ENCODE assay signal across 10 mouse cellular contexts in genomic region chr6:122719942-122720341, GRCm38 (mm10). TPM values are rescaled to one million over a fixed set of nuclear protein-coding genes. Genes with fewer than 3 reads are reported as not detected.
DNase-seq lines count a peak whose midpoint lies in the region; ATAC-seq and TF ChIP-seq lines count a peak whose summit lies in the region.
"Had no signal": no experiment of that assay in that cellular context is flagged by ENCODE, and none has a peak within 500 bp of the region (broad histone marks: within the 10 kb centered on the region; RNA-seq: fewer than 3 reads in every experiment).

No protein-coding gene starts in this region.

- H3K27me3 ChIP-seq in intestine, embryonic 14.5 days (replicated peaks; ENCODE audit: control insufficient read depth, insufficient read depth, low read length): no peaks in the 10 kb centered on the region
- no peaks in the 10 kb centered on the region for H3K27me3 ChIP-seq in intestine, embryonic 15.5 days (replicated peaks)
- no peaks in the 10 kb centered on the region for H3K27me3 ChIP-seq in stomach, postnatal 0 days (ENCODE audit: control insufficient read depth, insufficient read depth, low read length)
- H3K27me3 ChIP-seq: embryonic facial prominence, embryonic 12.5 days had no signal

- no peak overlapping the region for H3K4me2 ChIP-seq in intestine, embryonic 14.5 days (ENCODE audit: low read length)
- H3K4me2 ChIP-seq in intestine, embryonic 15.5 days (replicated peaks): no peak overlapping the region
- H3K4me2 ChIP-seq in stomach, postnatal 0 days (replicated peaks; ENCODE audit: low read depth): no peak overlapping the region
- H3K4me2 ChIP-seq: embryonic facial prominence, embryonic 12.5 days had no signal

- TF ChIP-seq CTCF in stomach, postnatal 0 days (IDR thresholded peaks at IDR 0.05; ENCODE audit: low read depth): peak; percentile 84

- no peaks in the 10 kb centered on the region for H3K36me3 ChIP-seq in intestine, embryonic 14.5 days (ENCODE audit: control insufficient read depth, insufficient read depth, low read length)
- no peaks in the 10 kb centered on the region for H3K36me3 ChIP-seq in intestine, embryonic 15.5 days
- H3K36me3 ChIP-seq in stomach, postnatal 0 days (ENCODE audit: control insufficient read depth, insufficient read depth, low read length): no peaks in the 10 kb centered on the region
- H3K36me3 ChIP-seq: embryonic facial prominence, embryonic 12.5 days had no signal

- DNase-seq in intestine, embryonic 14.5 days (ENCODE audit: low spot score): peak; percentile 77
- DNase-seq in Muller cell, postnatal 12 days (ENCODE audit: inconsistent ontology term): peak; percentile 75
- DNase-seq in cerebellum, adult 9-11 months: peak; percentile 43
- DNase-seq in frontal cortex, postnatal 25 days (ENCODE audit: low spot score in 2 of 2): peak; percentile 65 to 67
- DNase-seq in large intestine, adult 2 months (ENCODE audit: low read depth, low spot score): peak; percentile 21
- DNase-seq in lung, postnatal 36 days: peak; percentile 81
- peak; percentile 60 for DNase-seq in stomach, postnatal 0 days (ENCODE audit: low spot score)

- TF ChIP-seq EP300 in stomach, postnatal 0 days (optimal IDR thresholded peaks at IDR 0.05): no peak

- no peak overlapping the region for H3K4me3 ChIP-seq in intestine, embryonic 14.5 days (ENCODE audit: low read depth, low read length)
- H3K4me3 ChIP-seq in intestine, embryonic 15.5 days (replicated peaks): no peak overlapping the region
- no peak overlapping the region for H3K4me3 ChIP-seq in stomach, postnatal 0 days (ENCODE audit: low read depth, low read length)
- H3K4me3 ChIP-seq: embryonic facial prominence, embryonic 12.5 days had no signal

- H3K27ac ChIP-seq in intestine, embryonic 14.5 days (ENCODE audit: low read depth): no peak overlapping the region
- H3K27ac ChIP-seq in intestine, embryonic 15.5 days: no peak overlapping the region
- no peak overlapping the region for H3K27ac ChIP-seq in stomach, postnatal 0 days (replicated peaks)
- H3K27ac ChIP-seq: embryonic facial prominence, embryonic 12.5 days had no signal

- no peak for ATAC-seq in intestine, embryonic 14.5 days (replicated peaks; ENCODE audit: low FRiP score, low TSS enrichment, low read depth)
- ATAC-seq in intestine, embryonic 15.5 days: no peak
- no peak for ATAC-seq in stomach, postnatal 0 days (ENCODE audit: low FRiP score, low TSS enrichment)

- H3K4me1 ChIP-seq in intestine, embryonic 14.5 days (replicated peaks; ENCODE audit: control insufficient read depth, insufficient read depth, low read length): 0 out of 2 replicates have a peak, but pooled peaks cover 3% of the 10 kb centered on the region
- no peaks in the 10 kb centered on the region for H3K4me1 ChIP-seq in intestine, embryonic 15.5 days (replicated peaks)
- H3K4me1 ChIP-seq in stomach, postnatal 0 days (replicated peaks; ENCODE audit: control insufficient read depth, insufficient read depth): no peaks in the 10 kb centered on the region

- H3K9ac ChIP-seq in intestine, embryonic 14.5 days (ENCODE audit: low read length): no peak overlapping the region
- H3K9ac ChIP-seq in intestine, embryonic 15.5 days: no peak overlapping the region
- no peak overlapping the region for H3K9ac ChIP-seq in stomach, postnatal 0 days (ENCODE audit: low read length)
- H3K9ac ChIP-seq: embryonic facial prominence, embryonic 12.5 days had no signal

- WGBS in intestine, embryonic 14.5 days: 36% methylated on average over 2 of the region's 2 CpGs
- WGBS in intestine, embryonic 15.5 days: 34% methylated on average over 2 of the region's 2 CpGs
- WGBS in large intestine, adult 2 months: 24% methylated on average over 2 of the region's 2 CpGs
- WGBS in stomach, postnatal 0 days: 25% methylated on average over 2 of the region's 2 CpGs

- no peaks in the 10 kb centered on the region for H3K9me3 ChIP-seq in intestine, embryonic 14.5 days (ENCODE audit: control insufficient read depth, low read length)
- H3K9me3 ChIP-seq in intestine, embryonic 15.5 days: no peaks in the 10 kb centered on the region
- H3K9me3 ChIP-seq in stomach, postnatal 0 days (ENCODE audit: control insufficient read depth, low read length): no peaks in the 10 kb centered on the region
- H3K9me3 ChIP-seq: embryonic facial prominence, embryonic 12.5 days had no signal

RNA-seq across cellular contexts. Expression of gene Nanog, which starts 12.7 kb away (rescaled TPM):
- 0.15 and 0.17 TPM in 2 replicates for polyA plus RNA-seq in intestine, embryonic 14.5 days (2014; fragmentation: Nextera tagmentation; extraction: Ambion mirVana)
- 0.20 and 0.21 TPM in 2 replicates for polyA plus RNA-seq in intestine, embryonic 15.5 days (2015; fragmentation: Nextera tagmentation; extraction: Ambion mirVana)
- polyA plus RNA-seq in large intestine, adult 2 months (2012; rRNA removed): 0.10 TPM in 1 of 2 replicates, not detected in the other
- polyA plus RNA-seq in stomach, postnatal 0 days (2015; fragmentation: Nextera tagmentation; extraction: Ambion mirVana): 0.06 and 0.07 TPM in 2 replicates
- polyA plus RNA-seq: liver, embryonic 16.5 days had no signal

Comparison
In these comparisons a context has a peak if more than half of its experiments do, and no peak if none do; other contexts are left out.
1. DNase-seq: peak in every context shown above with its lines; median percentile 81 in lung, postnatal 36 days; 77 in intestine, embryonic 14.5 days; 75 in Muller cell, postnatal 12 days; 66 in frontal cortex, postnatal 25 days; 60 in stomach, postnatal 0 days; 43 in cerebellum, adult 9-11 months; 21 in large intestine, adult 2 months.